Mouse (Mus musculus) gastrocnemius, postnatal 25 days (tissue): ENCODE results near the gene Ube2k. TPM values are rescaled to one million over a fixed set of nuclear protein-coding genes. Genes with fewer than 3 reads are reported as not detected.
"Not testable (repeated sequence)": the region's sequence is repeated elsewhere in the genome, so short reads cannot be mapped to it uniquely, and the experiment has no call there.

ENCODE experiments used
- DNase-seq: peaks from one replicate; pipeline ENCODE4 v3.0.0; 2022
- long read RNA-seq, 2 experiments: library from polyadenylated mRNA; stranded (forward); transcript quantifications; one replicate each; pipeline ENCODE4 v2.0.0; 2021
- total RNA-seq, 2 experiments: library from RNA; stranded (reverse); gene quantifications; 1 replicate in 1 of 2; 2 replicates in 1 of 2; pipeline ENCODE4 v1.2.3; 2021

The Ube2k gene
- 10 to 100 TPM; 59.0 to 60.3 TPM for total RNA-seq
- long read RNA-seq, experiment 1, full-length matches to known transcripts: 81 of 108 reads
- long read RNA-seq, experiment 1, partial matches to known transcripts: 17 of 108 reads
- long read RNA-seq, experiment 1, other reads (novel, unspliced or antisense): 10 of 108 reads
- long read RNA-seq, experiment 2, full-length matches to known transcripts: 58 of 69 reads
- long read RNA-seq, experiment 2, partial matches to known transcripts: 6 of 69 reads
- long read RNA-seq, experiment 2, other reads (novel, unspliced or antisense): 5 of 69 reads

- DNase-seq: peak; percentile 92
These were observed at the start of gene Ube2k, which contains the start of gene Smim14 for GRCm38 (mm10) chr5:65536751-65537419. TSS of gene Ube2k (plus strand) at chr5:65537233. TSS of gene Smim14 (minus strand) at chr5:65537184.

GRCm38 (mm10) chr5:65487381-65487780 is 49.7 kb upstream of the Ube2k start:
- no peak for DNase-seq

GRCm38 (mm10) chr5:65488725-65489124 is 48.3 kb upstream of the Ube2k start:
- peak; percentile 54 for DNase-seq

- no peak for DNase-seq
These were observed 47.2 kb upstream of the Ube2k start for GRCm38 (mm10) chr5:65489830-65490229.

GRCm38 (mm10) chr5:65491767-65492715 is 45.0 kb upstream of the Ube2k start:
- peak; percentile 15 for DNase-seq

GRCm38 (mm10) chr5:65492716-65493531 is 44.1 kb upstream of the Ube2k start, which contains the start of gene Gm43552:
TSS of gene Gm43552 (minus strand) at chr5:65492833.
- peak; percentile 97 for DNase-seq

- DNase-seq: no peak
These were observed 36.8 kb upstream of the Ube2k start for GRCm38 (mm10) chr5:65500231-65500630.

GRCm38 (mm10) chr5:65501407-65501806 is 35.6 kb upstream of the Ube2k start:
- no peak for DNase-seq

- DNase-seq: no peak
These were observed 31.2 kb upstream of the Ube2k start for GRCm38 (mm10) chr5:65505786-65506185.

GRCm38 (mm10) chr5:65508395-65508794 is 28.6 kb upstream of the Ube2k start:
- peak; percentile 23 for DNase-seq

- no peak for DNase-seq
These were observed 23.5 kb upstream of the Ube2k start for GRCm38 (mm10) chr5:65513506-65513905.

- DNase-seq: no peak
These were observed 22.3 kb upstream of the Ube2k start for GRCm38 (mm10) chr5:65514635-65515278.

- DNase-seq: no peak
These were observed 15.2 kb upstream of the Ube2k start for GRCm38 (mm10) chr5:65521803-65522202.

GRCm38 (mm10) chr5:65524831-65525230 is 12.2 kb upstream of the Ube2k start:
- no peak for DNase-seq

GRCm38 (mm10) chr5:65525674-65526443 is 11.2 kb upstream of the Ube2k start:
- DNase-seq: no peak

- DNase-seq: no peak
These were observed 5.8 kb upstream of the Ube2k start for GRCm38 (mm10) chr5:65531283-65531682.

- no peak for DNase-seq
These were observed 2.5 kb upstream of the Ube2k start for GRCm38 (mm10) chr5:65534496-65534895.

- DNase-seq: no peak
These were observed 1.5 kb upstream of the Ube2k start for GRCm38 (mm10) chr5:65535457-65536067.

- not testable (repeated sequence) for DNase-seq
These were observed 966 bp upstream of the Ube2k start for GRCm38 (mm10) chr5:65536068-65536465.
